Mouse (Mus musculus) left cerebral cortex, adult 11 months (tissue): ENCODE measurements around the gene Klk10.

ENCODE experiments used
- DNase-seq: peaks from one replicate; pipeline ENCODE4 v3.0.0; 2022; ENCODE audit warnings: low spot score

The Klk10 gene

GRCm38 (mm10) chr7:43796355-43796754 lies 15.5 kb downstream of the Klk10 start:
- DNase-seq: no peak

GRCm38 (mm10) chr7:43797333-43797769 lies 16.5 kb downstream of the Klk10 start, which contains the start of gene Klk8:
TSS of gene Klk8 (plus strand) at chr7:43797577.
- DNase-seq: no peak

DNA sequence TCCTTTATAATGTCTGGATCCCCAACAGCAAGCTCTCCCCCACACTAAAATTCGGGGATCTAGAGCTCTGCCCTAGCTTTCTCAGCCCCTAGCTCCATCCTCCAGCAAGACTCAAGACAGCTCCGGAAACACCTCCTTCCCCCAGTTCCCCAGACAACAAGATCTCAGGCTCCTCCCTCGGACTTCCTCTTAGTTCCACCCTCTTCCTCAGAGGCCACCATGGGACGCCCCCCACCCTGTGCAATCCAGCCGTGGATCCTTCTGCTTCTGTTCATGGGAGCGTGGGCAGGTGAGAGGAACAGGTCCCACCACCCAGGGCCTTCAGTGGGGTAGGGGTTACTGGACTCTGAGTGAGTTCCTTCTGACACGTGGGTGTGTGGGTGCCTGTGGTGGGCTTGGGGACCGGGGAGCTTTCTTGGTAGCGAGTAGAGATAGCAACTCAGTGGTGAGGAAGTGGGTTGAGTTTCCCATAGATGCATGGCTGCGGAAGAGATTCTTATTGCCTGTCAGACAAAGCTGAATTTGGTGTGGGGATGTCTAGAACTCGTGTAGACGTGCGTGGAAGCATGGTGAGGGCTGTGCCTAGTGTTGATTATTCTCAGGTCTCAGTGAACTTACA lies 17.1 kb downstream of the Klk10 start:
- no peak for DNase-seq

GRCm38 (mm10) chr7:43799876-43800275 lies 19.0 kb downstream of the Klk10 start:
- no peak for DNase-seq

DNA sequence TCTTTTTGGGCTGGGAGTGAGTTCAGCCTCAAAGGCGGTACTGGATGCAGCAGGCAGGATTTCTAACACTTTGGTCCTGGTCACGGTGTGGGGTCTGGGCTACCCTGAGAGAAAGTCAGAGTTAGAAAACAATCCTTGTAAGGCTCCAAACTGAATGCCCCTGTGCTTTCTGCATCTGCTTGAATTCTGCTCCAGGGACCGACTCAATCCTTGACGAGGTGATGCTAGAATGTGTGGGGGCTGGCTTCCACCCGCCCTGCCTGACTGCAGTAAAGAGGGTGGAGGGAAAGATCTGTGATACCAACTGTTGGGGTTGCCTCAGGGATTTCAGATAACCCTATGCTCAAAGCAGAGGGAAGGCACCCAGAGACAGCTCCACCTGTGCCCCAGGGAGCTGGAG lies 30.2 kb downstream of the Klk10 start, which contains the start of gene Klk7:
Gene Klk7, plus strand, starts transcription at position 301 of the 400 bp plus-strand sequence.
- DNase-seq: no peak

GRCm38 (mm10) chr7:43815211-43815610 lies 34.4 kb downstream of the Klk10 start:
- no peak for DNase-seq

- DNase-seq: no peak
These were observed 35.9 kb downstream of the Klk10 start for GRCm38 (mm10) chr7:43816746-43817145.

GRCm38 (mm10) chr7:43821581-43821980 lies 40.7 kb downstream of the Klk10 start:
- no peak for DNase-seq

GRCm38 (mm10) chr7:43824199-43824598 lies 43.4 kb downstream of the Klk10 start, which contains the start of gene Klk6:
TSS of gene Klk6 (plus strand) at chr7:43824499.
- no peak for DNase-seq

DNA sequence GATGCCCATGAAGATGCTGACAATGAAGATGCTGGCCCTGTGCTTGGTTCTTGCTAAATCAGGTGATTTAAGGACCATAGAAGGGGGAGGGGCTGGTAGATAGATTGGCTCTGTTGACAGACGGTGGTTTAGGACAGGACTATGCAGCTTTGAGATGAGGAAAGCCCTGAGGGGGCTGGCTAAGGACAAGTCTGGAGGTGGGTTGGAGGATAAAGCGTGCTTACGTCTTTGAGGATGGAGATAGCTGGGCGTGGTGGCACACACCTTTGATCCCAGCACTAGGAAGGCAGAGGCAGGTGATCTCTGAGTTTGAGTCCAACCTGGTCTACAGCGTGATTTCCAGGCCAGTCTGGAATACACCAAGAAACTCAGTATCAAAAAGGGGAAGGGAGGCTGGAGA lies 45.2 kb downstream of the Klk10 start:
- DNase-seq: no peak

DNA sequence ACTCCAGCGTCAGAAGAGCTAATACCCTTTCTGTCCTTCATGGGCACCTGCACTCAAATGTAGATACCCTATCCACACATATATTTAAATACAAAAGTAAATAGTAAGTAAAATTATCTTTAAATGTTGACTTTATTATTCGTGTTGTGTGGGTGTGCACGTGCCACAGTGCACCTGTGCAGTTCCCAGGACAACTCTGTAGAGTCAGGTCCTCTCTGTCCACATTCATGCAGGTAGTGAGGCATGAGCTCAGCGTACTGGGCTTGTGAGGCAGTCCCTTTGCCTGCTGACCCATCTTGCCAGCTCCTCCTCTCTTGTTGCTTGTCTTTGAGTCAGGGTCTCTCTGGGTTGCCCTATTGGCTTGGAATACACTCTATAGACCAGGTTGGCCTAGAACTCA lies 46.9 kb downstream of the Klk10 start:
- DNase-seq: no peak

DNA sequence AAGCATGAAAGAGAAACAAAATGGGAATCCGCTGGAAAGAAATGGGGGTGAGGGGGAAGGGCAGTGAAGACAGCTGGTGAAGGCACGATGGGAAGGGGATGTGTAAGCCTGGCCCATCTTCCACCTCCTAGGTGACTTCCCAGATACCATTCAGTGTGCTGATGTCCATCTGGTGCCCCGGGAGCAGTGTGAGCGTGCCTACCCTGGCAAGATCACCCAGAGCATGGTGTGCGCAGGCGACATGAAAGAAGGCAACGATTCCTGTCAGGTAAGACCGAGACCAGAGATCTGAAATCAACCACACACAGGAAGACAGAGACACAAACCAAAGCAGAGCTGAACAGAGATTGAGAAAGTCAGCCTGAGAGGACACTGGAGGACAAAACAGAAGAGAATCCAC lies 48.2 kb downstream of the Klk10 start:
- DNase-seq: no peak
